Mouse (Mus musculus) stomach, embryonic 16.5 days (tissue): Measurements from ENCODE around the gene Dennd1b. TPM values are rescaled to one million over a fixed set of nuclear protein-coding genes. Genes with fewer than 3 reads are reported as not detected.

Experiments
- ATAC-seq: fragments of 200-750 bp; cut with Nextera tagmentation; 2 replicates; pipeline ENCODE4 v1.8.0; 2017; ENCODE audit warnings: moderate number of reproducible peaks, moderate TSS enrichment; ENCODE audit not compliant: insufficient read depth, low FRiP score
- H3K27ac ChIP-seq: fragments of 300-500 bp; sonication (generic); 2 replicates; pipeline ENCODE4 v1.5.1; 2014; ENCODE audit warnings: low read length
- H3K27me3 ChIP-seq: fragments of 300-500 bp; sonication (generic); 2 replicates; pipeline ENCODE4 v1.6.1; 2014; ENCODE audit warnings: low read length, control low read depth, mixed read lengths; ENCODE audit not compliant: control insufficient read depth, insufficient read depth
- H3K36me3 ChIP-seq: fragments of 300-500 bp; sonication (generic); 2 replicates; pipeline ENCODE4 v1.6.1; 2014; ENCODE audit warnings: low read length; ENCODE audit not compliant: control insufficient read depth, insufficient read depth
- H3K4me1 ChIP-seq: fragments of 300-500 bp; sonication (generic); 2 replicates; pipeline ENCODE4 v1.6.1; 2014; ENCODE audit warnings: low read length, control low read depth, mixed read lengths; ENCODE audit not compliant: control insufficient read depth, insufficient read depth
- H3K4me2 ChIP-seq: fragments of 300-500 bp; sonication (generic); 2 replicates; pipeline ENCODE4 v1.6.1; 2014; ENCODE audit warnings: low read depth, low read length, mixed read lengths
- H3K4me3 ChIP-seq: fragments of 300-500 bp; sonication (generic); replicated peaks from 2 replicates; pipeline ENCODE4 v1.5.1; 2014; ENCODE audit warnings: mild to moderate bottlenecking, low read length
- H3K9ac ChIP-seq: fragments of 300-500 bp; sonication (generic); 2 replicates; pipeline ENCODE4 v1.6.1; 2014; ENCODE audit warnings: low read length
- H3K9me3 ChIP-seq: fragments of 300-500 bp; sonication (generic); replicated peaks from 2 replicates; pipeline ENCODE4 v1.6.1; 2016; ENCODE audit warnings: low read length, control low read depth; ENCODE audit not compliant: control insufficient read depth
- WGBS: fragments of 180-500 bp; shearing (Covaris S2); extraction: QIAGEN DNeasy Blood & Tissue Kit; methylation state at CpG from one replicate; pipeline ENCODE4 v1.1.7; 2014; 5-methylcytosine and 5-hydroxymethylcytosine counted together
- polyA plus RNA-seq: library from polyadenylated mRNA; unstranded; fragments of >200 nt; fragmentation: Nextera tagmentation; extraction: Ambion mirVana; gene quantifications from 2 replicates; pipeline ENCODE4 v1.2.1, GENCODE M21; 2015

Dennd1b gene
- polyA plus RNA-seq, 1 experiment from 2014 or later, result 7.1 TPM

GRCm38 (mm10) chr1:138930856-138931255 lies 32.4 kb upstream of the Dennd1b start:
- Histone ChIP-seq H3K4me2 (no peak overlapping the region), H3K27me3 (no peaks in the 10 kb centered on the region), H3K36me3 (no peaks in the 10 kb centered on the region), H3K9ac (no peak overlapping the region), H3K4me3 (no peak overlapping the region), H3K9me3 (no peaks in the 10 kb centered on the region), H3K27ac (no peak overlapping the region), H3K4me1 (peaks cover 27% of the 10 kb centered on the region)
- 53% methylated on average over 3 of the region's 3 CpGs for WGBS
- ATAC-seq, result no peak

- Histone ChIP-seq H3K9ac (no peak overlapping the region), H3K27me3 (no peaks in the 10 kb centered on the region), H3K4me3 (no peak overlapping the region), H3K36me3 (no peaks in the 10 kb centered on the region), H3K4me2 (no peak overlapping the region), H3K4me1 (no peaks in the 10 kb centered on the region), H3K9me3 (no peaks in the 10 kb centered on the region), H3K27ac (no peak overlapping the region)
- ATAC-seq, result no peak
- 49% methylated on average over 6 of the region's 6 CpGs for WGBS
These were observed 27.1 kb upstream of the Dennd1b start for GRCm38 (mm10) chr1:138936169-138936568.

GRCm38 (mm10) chr1:138937686-138938370 lies 25.4 kb upstream of the Dennd1b start:
- peak; percentile 75 for ATAC-seq
- no peaks in the 10 kb centered on the region for H3K4me1 ChIP-seq
- no peak overlapping the region for H3K4me2 ChIP-seq
- no peaks in the 10 kb centered on the region for H3K27me3 ChIP-seq
- no peaks in the 10 kb centered on the region for H3K36me3 ChIP-seq
- WGBS, result 46% methylated on average over 6 of the region's 6 CpGs
- H3K9me3 ChIP-seq, result no peaks in the 10 kb centered on the region
- no peak overlapping the region for H3K4me3 ChIP-seq
- H3K9ac ChIP-seq, result no peak overlapping the region
- peak overlapping the region; percentile 46 for H3K27ac ChIP-seq

GRCm38 (mm10) chr1:138939579-138940139 lies 23.6 kb upstream of the Dennd1b start:
- Histone ChIP-seq H3K4me2 (no peak overlapping the region), H3K27me3 (no peaks in the 10 kb centered on the region), H3K4me1 (no peaks in the 10 kb centered on the region), H3K9ac (no peak overlapping the region), H3K4me3 (no peak overlapping the region), H3K27ac (no peak overlapping the region), H3K36me3 (no peaks in the 10 kb centered on the region), H3K9me3 (no peaks in the 10 kb centered on the region)
- no peak for ATAC-seq
- WGBS, result 72% methylated on average over 6 of the region's 6 CpGs

GRCm38 (mm10) chr1:138940407-138940806 lies 22.8 kb upstream of the Dennd1b start:
- Histone ChIP-seq H3K4me3 (no peak overlapping the region), H3K4me1 (no peaks in the 10 kb centered on the region), H3K27ac (no peak overlapping the region), H3K36me3 (no peaks in the 10 kb centered on the region), H3K9ac (no peak overlapping the region), H3K4me2 (no peak overlapping the region), H3K9me3 (no peaks in the 10 kb centered on the region), H3K27me3 (no peaks in the 10 kb centered on the region)
- WGBS, result 85% methylated on average over 8 of the region's 8 CpGs
- ATAC-seq, result no peak

GRCm38 (mm10) chr1:138952173-138952572 lies 11.1 kb upstream of the Dennd1b start:
- Histone ChIP-seq H3K9me3 (no peaks in the 10 kb centered on the region), H3K9ac (no peak overlapping the region), H3K27me3 (no peaks in the 10 kb centered on the region), H3K27ac (no peak overlapping the region), H3K4me1 (no peaks in the 10 kb centered on the region), H3K4me3 (no peak overlapping the region), H3K36me3 (no peaks in the 10 kb centered on the region), H3K4me2 (no peak overlapping the region)
- ATAC-seq, result no peak

GRCm38 (mm10) chr1:138954978-138955377 lies 8.3 kb upstream of the Dennd1b start:
- ATAC-seq, result no peak

GRCm38 (mm10) chr1:138955455-138955854 lies 7.8 kb upstream of the Dennd1b start:
- no peaks in the 10 kb centered on the region for H3K36me3 ChIP-seq
- 86% methylated on average over 4 of the region's 4 CpGs for WGBS
- H3K27me3 ChIP-seq, result no peaks in the 10 kb centered on the region
- H3K9ac ChIP-seq, result no peak overlapping the region
- H3K9me3 ChIP-seq, result no peaks in the 10 kb centered on the region
- no peak for ATAC-seq
- no peak overlapping the region for H3K4me3 ChIP-seq
- no peaks in the 10 kb centered on the region for H3K4me1 ChIP-seq
- H3K4me2 ChIP-seq, result no peak overlapping the region
- H3K27ac ChIP-seq, result no peak overlapping the region

More at GRCm38 (mm10) chr1:138954978-138955377, 8.3 kb upstream of the Dennd1b start:
- no peak overlapping the region for H3K4me2 ChIP-seq
- H3K9me3 ChIP-seq, result no peaks in the 10 kb centered on the region
- no peak overlapping the region for H3K9ac ChIP-seq
- 75% methylated on average over 5 of the region's 5 CpGs for WGBS
- no peak overlapping the region for H3K4me3 ChIP-seq
- no peaks in the 10 kb centered on the region for H3K36me3 ChIP-seq
- no peak overlapping the region for H3K27ac ChIP-seq
- no peaks in the 10 kb centered on the region for H3K27me3 ChIP-seq
- no peaks in the 10 kb centered on the region for H3K4me1 ChIP-seq

GRCm38 (mm10) chr1:138956511-138956910 lies 6.7 kb upstream of the Dennd1b start:
- Histone ChIP-seq H3K27me3 (no peaks in the 10 kb centered on the region), H3K9me3 (no peaks in the 10 kb centered on the region), H3K4me3 (no peak overlapping the region), H3K4me2 (no peak overlapping the region), H3K27ac (no peak overlapping the region), H3K9ac (no peak overlapping the region), H3K4me1 (no peaks in the 10 kb centered on the region), H3K36me3 (no peaks in the 10 kb centered on the region)
- ATAC-seq, result no peak
